Mouse (Mus musculus) liver, embryonic 11.5 days (tissue): Measurements from ENCODE around the gene Hoxa2. TPM values are rescaled to one million over a fixed set of nuclear protein-coding genes. Genes with fewer than 3 reads are reported as not detected.

Experiments used
- ATAC-seq: fragments of 200-750 bp; cut with Nextera tagmentation; replicated peaks from 2 replicates; pipeline ENCODE4 v1.8.0; 2017; ENCODE audit warnings: moderate number of reproducible peaks, mild to moderate bottlenecking, moderate TSS enrichment, moderate library complexity; ENCODE audit not compliant: low FRiP score
- DNase-seq: peaks from one replicate; pipeline ENCODE4 v3.0.0-alpha.2; 2017; ENCODE audit warnings: low spot score
- H3K27ac ChIP-seq: fragments of 300-500 bp; sonication (generic); 2 replicates; pipeline ENCODE4 v1.5.1; 2014; ENCODE audit warnings: mild to moderate bottlenecking, low read depth, low read length, control low read depth
- H3K27me3 ChIP-seq: fragments of 300-500 bp; sonication (generic); replicated peaks from 2 replicates; pipeline ENCODE4 v1.6.1; 2014; ENCODE audit warnings: low read length, mixed read lengths; ENCODE audit not compliant: control insufficient read depth, insufficient read depth
- H3K36me3 ChIP-seq: fragments of 300-500 bp; sonication (generic); 2 replicates; pipeline ENCODE4 v1.6.1; 2014; ENCODE audit warnings: mild to moderate bottlenecking, low read length, moderate library complexity, mixed read lengths; ENCODE audit not compliant: control insufficient read depth, insufficient read depth
- H3K4me1 ChIP-seq: fragments of 300-500 bp; sonication (generic); replicated peaks from 2 replicates; pipeline ENCODE4 v1.6.1; 2014; ENCODE audit warnings: low read length, mixed read lengths; ENCODE audit not compliant: control insufficient read depth, insufficient read depth
- H3K4me2 ChIP-seq: fragments of 300-500 bp; sonication (generic); 2 replicates; pipeline ENCODE4 v1.6.1; 2014; ENCODE audit warnings: mild to moderate bottlenecking, control low read depth, moderate library complexity
- H3K4me3 ChIP-seq: fragments of 300-500 bp; sonication (generic); 2 replicates; pipeline ENCODE4 v1.5.1; 2014; ENCODE audit warnings: low read depth, low read length, control low read depth
- H3K9ac ChIP-seq: fragments of 300-500 bp; sonication (generic); 2 replicates; pipeline ENCODE4 v1.6.1; 2014; ENCODE audit warnings: low read depth, low read length, control low read depth
- H3K9me3 ChIP-seq: fragments of 300-500 bp; sonication (generic); 2 replicates; pipeline ENCODE4 v1.6.1; 2016; ENCODE audit warnings: low read length, inconsistent platforms, mixed read lengths; ENCODE audit not compliant: control insufficient read depth
- WGBS: fragments of 180-500 bp; shearing (Covaris S2); extraction: QIAGEN DNeasy Blood & Tissue Kit; methylation state at CpG from one replicate; pipeline ENCODE4 v1.1.7; 2014; 5-methylcytosine and 5-hydroxymethylcytosine counted together
- polyA plus RNA-seq: library from polyadenylated mRNA; unstranded; fragments of >200 nt; fragmentation: Nextera tagmentation; extraction: Ambion mirVana; gene quantifications from 2 replicates; pipeline ENCODE4 v1.2.1, GENCODE M21; 2014

Hoxa2 gene
- polyA plus RNA-seq = 4.3 and 4.5 TPM in 2 replicates

DNA sequence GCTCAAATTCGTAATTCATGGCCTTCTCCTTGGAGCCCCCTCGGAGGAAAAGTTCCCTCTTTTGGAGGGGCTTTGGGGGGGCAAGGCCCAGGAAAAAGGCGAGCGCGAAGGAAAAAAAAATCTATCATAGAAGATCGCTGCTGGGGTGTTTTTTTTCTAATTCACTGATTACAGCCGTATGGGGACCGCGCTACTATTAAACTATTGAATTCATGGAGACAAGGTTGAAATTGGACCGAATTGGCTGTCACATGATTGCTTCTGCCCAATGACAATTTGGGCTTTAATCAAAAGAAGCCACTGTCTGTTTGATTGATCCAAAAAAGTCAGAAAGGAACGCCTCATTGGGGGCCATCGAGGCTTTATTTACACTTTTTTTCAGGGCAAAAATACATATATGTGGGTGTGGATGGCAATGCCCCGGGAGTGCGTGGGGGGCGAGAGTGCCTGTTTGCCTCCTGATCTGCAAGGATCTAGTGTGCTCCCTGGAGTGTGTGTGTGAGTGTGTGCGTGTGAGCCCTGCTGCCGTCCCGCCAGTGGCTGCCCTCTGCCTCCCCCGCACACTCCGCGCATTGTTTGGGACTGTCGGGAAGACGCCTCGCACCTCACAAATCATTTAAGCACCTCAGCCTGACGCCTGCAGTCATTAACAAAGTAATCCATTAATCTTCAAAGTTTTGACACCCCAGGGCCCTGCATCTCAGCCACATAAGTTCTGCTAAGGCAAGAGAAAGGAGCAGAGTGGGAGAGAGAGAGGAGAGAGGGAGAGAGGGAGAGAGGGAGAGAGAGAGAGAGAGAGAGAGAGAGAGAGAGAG lies at the start of gene Hoxa2:
Gene Hoxa2, minus strand, starts transcription at position 206 of the 815 bp plus-strand sequence.
- Histone ChIP-seq H3K9ac (peak within 1 kb of the TSS; percentile 55), H3K27ac (peak within 1 kb of the TSS; percentile 86), H3K36me3 (no peaks in the 10 kb centered on the region), H3K4me3 (peak within 1 kb of the TSS; percentile 41), H3K4me2 (peak within 1 kb of the TSS; percentile 48), H3K9me3 (no peaks in the 10 kb centered on the region), H3K4me1 (peaks cover 6% of the 10 kb centered on the region), H3K27me3 (peaks cover 97% of the 10 kb centered on the region)
- 2% methylated on average over 25 of the region's 25 CpGs for WGBS
- ATAC-seq (no peak), DNase-seq (peak; percentile 63)

DNA sequence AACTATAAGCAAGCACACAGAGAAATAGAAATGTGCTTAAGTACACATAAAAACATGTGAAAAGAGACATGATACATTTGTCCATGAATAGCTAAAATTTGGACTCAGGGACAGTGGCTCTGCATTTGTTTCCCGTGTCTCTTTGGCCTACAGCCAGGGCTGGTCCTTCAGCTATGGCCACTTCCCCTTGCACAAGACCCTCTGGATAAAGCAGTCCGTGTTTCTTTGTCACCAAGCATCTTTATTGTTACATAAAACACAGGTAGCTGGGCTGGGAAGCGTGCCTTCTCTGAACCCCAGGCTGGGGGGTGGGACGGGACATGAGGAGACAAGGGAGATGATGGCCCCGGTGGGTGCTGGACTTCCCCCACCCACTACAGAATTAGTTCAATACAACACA lies 49.6 kb upstream of the Hoxa2 start:
- Histone ChIP-seq H3K36me3 (no peaks in the 10 kb centered on the region), H3K4me3 (no peak overlapping the region), H3K27ac (no peak overlapping the region), H3K27me3 (peaks cover 100% of the 10 kb centered on the region), H3K4me1 (no peaks in the 10 kb centered on the region; the same call in 1 of the 2 replicates), H3K9ac (no peak overlapping the region), H3K4me2 (no peak overlapping the region), H3K9me3 (no peaks in the 10 kb centered on the region)
- WGBS = 23% methylated on average over 5 of the region's 5 CpGs
- DNase-seq = no peak
- ATAC-seq = no peak

DNA sequence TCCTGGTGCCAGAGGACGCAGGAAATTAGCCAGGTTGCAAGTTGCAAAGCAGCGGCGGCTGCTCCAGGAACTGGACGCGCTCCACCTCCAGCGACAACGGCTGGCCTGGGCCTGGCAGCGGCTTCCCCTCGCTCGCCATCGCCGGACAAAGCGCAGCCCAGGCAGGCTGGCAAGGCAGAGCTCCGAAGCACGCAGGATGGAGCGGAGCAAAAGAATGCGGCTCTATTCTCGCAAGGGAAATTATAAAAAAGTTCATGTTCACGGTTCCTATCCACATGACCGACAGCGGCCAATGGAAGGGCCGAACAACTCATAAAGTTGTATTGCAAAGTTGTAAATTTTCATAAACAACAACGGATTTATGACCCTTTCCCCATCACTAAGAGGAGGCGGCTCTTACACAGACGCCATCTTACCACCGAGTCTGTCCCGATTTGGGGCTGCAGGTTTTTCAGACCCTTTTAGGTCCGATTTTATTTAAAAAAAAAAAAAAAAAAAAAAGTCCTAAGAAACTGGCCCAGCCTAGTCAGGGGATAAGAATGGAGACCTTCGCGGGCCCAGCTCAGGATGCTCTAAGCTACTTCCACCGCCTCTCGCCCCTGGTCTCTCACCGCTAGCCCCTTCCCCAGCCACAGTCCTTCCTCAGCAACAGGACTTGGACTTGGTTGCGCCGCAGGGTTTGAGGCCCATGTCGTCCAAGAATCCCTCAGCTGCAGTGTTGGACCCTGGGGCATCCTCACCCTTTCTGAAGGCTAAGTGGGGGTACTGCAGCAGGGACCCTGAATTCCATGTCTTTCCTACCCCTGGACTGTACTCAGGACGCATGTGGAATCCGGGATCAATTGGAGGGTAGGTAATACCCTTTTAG lies 48.7 kb upstream of the Hoxa2 start, which contains the start of the genes Hoxa3 and Gm28308:
Gene Hoxa3, minus strand, starts transcription at position 218 of the 868 bp plus-strand sequence.
Gene Gm28308, minus strand, starts transcription at position 221 of the 868 bp plus-strand sequence.
- H3K4me3 ChIP-seq = peak within 1 kb of the TSS; percentile 29
- H3K36me3 ChIP-seq = no peaks in the 10 kb centered on the region
- ATAC-seq = no peak
- H3K9ac ChIP-seq = no peak within 1 kb of the TSS
- H3K4me2 ChIP-seq = peak within 1 kb of the TSS; percentile 48
- peaks cover 100% of the 10 kb centered on the region for H3K27me3 ChIP-seq
- DNase-seq = no peak
- no peaks in the 10 kb centered on the region; the same call in 1 of the 2 replicates for H3K4me1 ChIP-seq
- no peak within 1 kb of the TSS for H3K27ac ChIP-seq
- 3% methylated on average over 38 of the region's 38 CpGs for WGBS
- no peaks in the 10 kb centered on the region for H3K9me3 ChIP-seq

DNA sequence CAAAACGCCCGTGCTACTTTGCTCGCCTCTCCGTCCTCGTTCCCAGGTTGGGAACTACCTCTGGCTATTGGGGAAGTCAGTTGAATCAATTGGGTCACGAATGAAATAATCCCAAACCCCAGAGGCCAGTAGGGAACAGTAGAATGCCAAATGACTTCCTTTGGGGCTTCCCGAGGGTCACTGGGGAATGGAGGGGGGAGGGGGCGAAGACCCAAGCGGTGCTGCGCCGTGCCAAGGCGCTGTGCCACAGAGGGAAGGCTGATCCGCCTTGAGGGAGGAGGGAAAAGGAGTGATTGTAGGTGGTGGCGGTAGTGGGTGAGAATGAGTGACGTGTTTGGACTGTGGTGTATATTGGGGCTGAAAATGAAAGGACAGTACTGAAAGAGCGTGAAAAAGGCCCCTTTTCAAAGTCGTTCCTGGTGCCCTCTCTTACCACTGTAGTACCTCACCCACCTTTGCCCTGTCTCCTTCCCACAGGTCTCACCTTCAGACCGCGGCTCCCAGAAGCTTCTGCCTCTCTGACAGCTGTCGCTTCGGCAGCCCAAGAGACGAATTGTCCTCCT lies 48.0 kb upstream of the Hoxa2 start:
- DNase-seq (no peak), ATAC-seq (no peak)
- H3K4me2 ChIP-seq = peak overlapping the region; percentile 48
- no peaks in the 10 kb centered on the region for H3K9me3 ChIP-seq
- H3K36me3 ChIP-seq = no peaks in the 10 kb centered on the region
- H3K4me1 ChIP-seq = no peaks in the 10 kb centered on the region; the same call in 1 of the 2 replicates
- H3K27me3 ChIP-seq = peaks cover 99% of the 10 kb centered on the region
- H3K27ac ChIP-seq = no peak overlapping the region
- 1% methylated on average over 22 of the region's 22 CpGs for WGBS
- H3K9ac ChIP-seq = no peak overlapping the region
- peak overlapping the region; percentile 29 for H3K4me3 ChIP-seq

DNA sequence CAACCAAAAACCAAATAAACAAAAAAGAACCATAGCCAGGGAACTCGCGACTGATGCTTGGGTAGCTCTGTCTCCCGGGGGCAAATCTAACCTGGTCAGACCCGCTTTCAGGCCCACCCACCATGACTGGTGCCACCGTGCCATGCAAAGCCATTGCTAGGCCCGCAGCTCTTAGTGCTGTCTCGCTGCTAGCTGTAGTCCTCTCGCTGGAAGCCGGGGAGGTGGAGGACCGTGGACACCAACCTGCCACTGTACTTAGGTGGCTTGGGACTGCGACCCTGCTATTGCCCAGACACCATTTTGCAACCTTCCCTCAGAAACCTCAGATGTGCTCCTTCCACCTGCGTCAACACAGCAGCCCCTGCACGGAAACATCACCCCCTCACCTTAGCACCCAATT lies 47.3 kb upstream of the Hoxa2 start:
- Histone ChIP-seq H3K36me3 (no peaks in the 10 kb centered on the region), H3K27me3 (peaks cover 99% of the 10 kb centered on the region), H3K4me3 (peak overlapping the region; percentile 29), H3K27ac (no peak overlapping the region), H3K9ac (no peak overlapping the region), H3K4me1 (no peaks in the 10 kb centered on the region; the same call in 1 of the 2 replicates), H3K4me2 (peak overlapping the region; percentile 48), H3K9me3 (no peaks in the 10 kb centered on the region)
- DNase-seq (no peak), ATAC-seq (no peak)
- WGBS = 4% methylated on average over 13 of the region's 13 CpGs

DNA sequence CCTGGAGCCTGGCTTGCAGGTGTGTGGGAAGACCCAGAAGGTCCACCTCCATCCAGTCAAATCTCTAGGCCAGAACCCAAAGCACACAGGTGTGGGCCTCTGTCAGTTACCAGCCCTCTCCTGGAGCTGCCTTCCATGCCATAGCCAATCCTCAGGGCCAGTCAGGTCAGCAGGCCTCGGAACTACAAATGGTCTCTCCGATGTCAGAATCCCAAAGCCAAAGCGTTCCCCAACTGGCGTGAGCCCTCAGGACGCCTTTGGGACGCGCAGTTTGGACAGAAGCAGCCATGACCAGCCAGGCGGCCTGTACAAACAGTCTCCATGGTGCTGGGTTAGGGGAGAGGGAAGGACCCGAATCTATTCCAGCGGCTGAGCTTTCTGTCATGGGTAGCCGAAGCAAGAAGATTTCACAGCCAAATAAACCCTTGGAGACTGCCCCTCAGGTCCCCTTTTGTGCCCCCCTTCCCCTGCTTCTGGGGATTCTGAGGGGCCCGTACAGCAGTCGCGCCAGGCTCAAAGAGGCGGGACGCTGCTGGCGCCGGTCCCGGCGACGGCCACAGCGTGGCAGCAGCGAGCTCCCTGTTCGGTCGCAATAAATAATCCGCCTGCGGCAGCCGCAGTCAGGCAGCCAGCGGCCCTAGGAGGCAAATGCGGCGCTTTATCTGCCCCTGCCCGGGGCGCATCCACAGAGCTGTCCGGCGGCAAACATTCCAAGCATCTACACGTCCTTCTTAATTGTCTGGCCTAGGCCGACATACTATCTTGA lies 46.7 kb upstream of the Hoxa2 start:
- 3% methylated on average over 37 of the region's 37 CpGs for WGBS

DNA sequence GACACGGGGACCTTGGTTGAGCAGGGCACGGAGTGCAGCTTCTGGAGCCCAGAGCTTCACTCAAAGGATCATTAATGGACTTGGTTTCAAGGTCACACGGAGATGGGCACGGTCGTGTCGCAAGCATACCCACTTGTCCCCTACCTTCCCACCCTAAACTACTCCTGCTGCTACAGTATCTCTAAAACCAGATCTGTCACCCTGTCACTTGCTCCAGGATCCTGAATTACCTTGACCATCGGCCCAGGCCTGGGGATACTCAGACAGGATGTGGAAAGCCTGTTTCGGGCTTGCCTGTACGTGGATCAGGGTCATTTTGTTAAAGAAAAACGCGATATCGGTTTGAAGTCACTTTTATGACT lies 45.0 kb upstream of the Hoxa2 start:
- no peak overlapping the region for H3K27ac ChIP-seq
- H3K9me3 ChIP-seq = no peaks in the 10 kb centered on the region
- no peaks in the 10 kb centered on the region; the same call in none of the 2 replicates for H3K4me1 ChIP-seq
- peaks cover 99% of the 10 kb centered on the region for H3K27me3 ChIP-seq
- peak overlapping the region; percentile 49; the same call in 1 of the 2 replicates for H3K4me2 ChIP-seq
- 7% methylated on average over 12 of the region's 12 CpGs for WGBS
- DNase-seq (no peak), ATAC-seq (no peak)
- H3K36me3 ChIP-seq = no peaks in the 10 kb centered on the region
- H3K4me3 ChIP-seq = no peak overlapping the region
- H3K9ac ChIP-seq = no peak overlapping the region

More for the DNA sequence above, 46.7 kb upstream of the Hoxa2 start:
- H3K36me3 ChIP-seq = no peaks in the 10 kb centered on the region
- H3K27me3 ChIP-seq = peaks cover 99% of the 10 kb centered on the region
- H3K4me1 ChIP-seq = no peaks in the 10 kb centered on the region; the same call in none of the 2 replicates
- peak overlapping the region; percentile 29 for H3K4me3 ChIP-seq
- no peak overlapping the region for H3K27ac ChIP-seq
- no peaks in the 10 kb centered on the region for H3K9me3 ChIP-seq
- ATAC-seq (no peak; the same call in 1 of the 2 replicates), DNase-seq (no peak)
- peak overlapping the region; percentile 48 for H3K4me2 ChIP-seq
- no peak overlapping the region for H3K9ac ChIP-seq
